Mouse (Mus musculus): ENCODE data around the gene Cdk5r2. TPM values are rescaled to one million over a fixed set of nuclear protein-coding genes. Genes with fewer than 3 reads are reported as not detected.
"Not testable (repeated sequence)": the region's sequence is repeated elsewhere in the genome, so short reads cannot be mapped to it uniquely, and the experiment has no call there.

Cdk5r2 gene
- total and polyA plus RNA-seq, 3 experiments: 0.06 to 0.07 TPM; not detected in 1

DNA sequence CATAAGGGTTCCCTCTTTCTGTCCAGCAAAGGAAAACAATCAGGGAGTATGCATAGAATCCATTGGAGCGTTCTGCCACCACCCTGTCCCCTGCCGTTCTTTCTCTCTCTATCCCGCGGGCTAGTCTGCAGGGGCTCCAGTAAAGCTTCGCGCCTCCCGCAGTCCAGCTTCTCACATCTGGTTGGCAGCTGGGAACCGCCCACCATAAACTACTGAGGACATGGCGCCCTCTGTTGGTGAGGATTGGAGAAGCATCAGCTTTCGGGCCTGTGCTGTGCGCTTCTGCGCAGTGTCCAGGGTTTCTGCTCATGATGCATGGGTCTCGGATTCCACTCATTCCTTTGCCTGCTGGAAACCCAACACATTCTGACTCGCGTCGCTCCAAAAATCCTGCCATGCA, 46.7 kb upstream of the Cdk5r2 start:
- H3K9ac ChIP-seq (ENCODE audit: low read depth, low read length): no peak overlapping the region
- no peaks in the 10 kb centered on the region for H3K36me3 ChIP-seq (ENCODE audit: control insufficient read depth, insufficient read depth, low read length)
- H3K27me3 ChIP-seq (ENCODE audit: control insufficient read depth, insufficient read depth, low read length): peaks cover 15% of the 10 kb centered on the region
- WGBS: under 1% methylated on average over 16 of the region's 16 CpGs
- intact Hi-C loops (cut with DNase I): no loop called here
- no peak overlapping the region for H3K27ac ChIP-seq
- no peaks in the 10 kb centered on the region; the same call in 1 of the 2 replicates for H3K4me1 ChIP-seq (ENCODE audit: control insufficient read depth, insufficient read depth, low read length)
- TF ChIP-seq EP300 (IDR thresholded peaks at IDR 0.05; ENCODE audit: insufficient read depth, low read depth, low read length) (peak; percentile 73), POLR2A (IDR thresholded peaks at IDR 0.05; ENCODE audit: insufficient read depth, low read depth, low read length) (no peak), CTCF (IDR thresholded peaks at IDR 0.05) (peak; percentile 94; the same call in 1 of the 2 replicates)
- no peaks in the 10 kb centered on the region for H3K79me2 ChIP-seq (replicated peaks; ENCODE audit: control insufficient read depth, insufficient read depth, low read length)
- H3K4me3 ChIP-seq: no peak overlapping the region
- peak; percentile 87 to 92 for DNase-seq

DNA sequence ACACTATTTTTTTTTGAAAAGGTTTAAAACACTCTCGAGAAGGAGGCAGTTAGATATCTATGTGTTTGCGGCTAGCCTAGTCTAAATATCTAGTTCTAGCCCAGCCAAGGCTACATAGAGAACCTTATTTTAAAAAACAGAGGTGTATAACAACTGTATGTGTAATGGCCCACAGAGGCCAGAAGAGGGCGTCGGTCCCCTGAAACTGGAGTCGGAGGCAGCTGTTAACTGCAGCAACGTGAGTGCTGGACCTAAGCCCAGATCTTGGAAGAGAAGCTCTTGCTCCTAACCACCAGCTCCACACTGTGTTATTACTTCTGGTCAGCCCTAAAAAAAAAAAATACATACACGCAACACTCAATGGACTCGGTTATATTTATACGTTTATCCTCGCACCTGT, 45.7 kb upstream of the Cdk5r2 start:
- Histone ChIP-seq H3K4me1 (ENCODE audit: control insufficient read depth, insufficient read depth, low read length) (no peaks in the 10 kb centered on the region), H3K36me3 (ENCODE audit: control insufficient read depth, insufficient read depth, low read length) (no peaks in the 10 kb centered on the region), H3K27me3 (ENCODE audit: control insufficient read depth, insufficient read depth, low read length) (peaks cover 10% of the 10 kb centered on the region), H3K27ac (no peak overlapping the region), H3K9ac (ENCODE audit: low read depth, low read length) (no peak overlapping the region), H3K79me2 (replicated peaks; ENCODE audit: control insufficient read depth, insufficient read depth, low read length) (no peaks in the 10 kb centered on the region), H3K4me3 (no peak overlapping the region)
- WGBS: 54% methylated on average over 10 of the region's 10 CpGs
- DNase-seq: no peak
- intact Hi-C loops (cut with DNase I): no loop called here
- TF ChIP-seq CTCF (IDR thresholded peaks at IDR 0.05): 0 out of 2 replicates have a peak, but pooled peaks have one; percentile 8
- no peak for TF ChIP-seq EP300 (IDR thresholded peaks at IDR 0.05; ENCODE audit: insufficient read depth, low read depth, low read length)
- TF ChIP-seq POLR2A (IDR thresholded peaks at IDR 0.05; ENCODE audit: insufficient read depth, low read depth, low read length): no peak

DNA sequence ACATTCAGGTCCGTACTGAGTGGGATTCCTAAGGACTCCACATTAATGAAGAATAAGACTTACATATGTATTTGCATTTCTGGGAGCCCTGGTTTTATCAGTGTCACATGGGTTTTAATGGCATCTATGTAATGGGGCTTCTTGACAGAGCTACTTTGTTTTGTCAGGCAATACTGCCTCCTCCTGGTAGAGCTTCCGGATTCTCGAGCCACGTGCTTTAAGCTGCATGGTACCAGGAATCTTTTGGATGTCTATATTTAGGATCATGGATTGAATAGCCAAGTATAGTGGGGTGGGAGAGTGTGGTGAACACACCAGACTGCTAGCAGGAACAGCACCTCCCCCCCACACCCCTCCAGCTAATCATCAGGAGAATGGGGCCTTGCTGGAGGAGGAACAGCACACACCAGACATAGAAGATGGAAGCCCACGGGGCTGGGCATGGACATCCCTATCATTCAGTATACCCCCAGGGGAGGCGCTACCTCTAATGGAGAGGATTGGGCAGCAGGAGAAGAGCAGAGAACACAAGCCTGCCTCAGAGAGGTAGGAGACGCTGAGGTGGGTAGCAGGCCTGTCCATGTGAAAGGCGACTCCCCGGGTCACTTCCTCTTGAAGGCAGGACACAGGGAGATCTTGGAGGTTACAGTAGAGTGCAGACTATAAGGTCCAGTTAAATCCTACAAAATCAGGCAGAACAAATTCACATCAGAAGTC, 39.6 kb upstream of the Cdk5r2 start:
- 71% methylated on average over 9 of the region's 9 CpGs for WGBS
- no peak for DNase-seq
- no peak for TF ChIP-seq EP300 (IDR thresholded peaks at IDR 0.05; ENCODE audit: insufficient read depth, low read depth, low read length)
- TF ChIP-seq POLR2A (IDR thresholded peaks at IDR 0.05; ENCODE audit: insufficient read depth, low read depth, low read length): no peak
- H3K27ac ChIP-seq: no peak overlapping the region
- H3K4me1 ChIP-seq (ENCODE audit: control insufficient read depth, insufficient read depth, low read length): peaks cover 3% of the 10 kb centered on the region; the same call in 1 of the 2 replicates
- no peaks in the 10 kb centered on the region for H3K27me3 ChIP-seq (ENCODE audit: control insufficient read depth, insufficient read depth, low read length)
- no peak overlapping the region for H3K4me3 ChIP-seq
- H3K79me2 ChIP-seq (replicated peaks; ENCODE audit: control insufficient read depth, insufficient read depth, low read length): no peaks in the 10 kb centered on the region
- intact Hi-C loops (cut with DNase I): no loop called here
- H3K9ac ChIP-seq (ENCODE audit: low read depth, low read length): no peak overlapping the region
- H3K36me3 ChIP-seq (ENCODE audit: control insufficient read depth, insufficient read depth, low read length): no peaks in the 10 kb centered on the region

DNA sequence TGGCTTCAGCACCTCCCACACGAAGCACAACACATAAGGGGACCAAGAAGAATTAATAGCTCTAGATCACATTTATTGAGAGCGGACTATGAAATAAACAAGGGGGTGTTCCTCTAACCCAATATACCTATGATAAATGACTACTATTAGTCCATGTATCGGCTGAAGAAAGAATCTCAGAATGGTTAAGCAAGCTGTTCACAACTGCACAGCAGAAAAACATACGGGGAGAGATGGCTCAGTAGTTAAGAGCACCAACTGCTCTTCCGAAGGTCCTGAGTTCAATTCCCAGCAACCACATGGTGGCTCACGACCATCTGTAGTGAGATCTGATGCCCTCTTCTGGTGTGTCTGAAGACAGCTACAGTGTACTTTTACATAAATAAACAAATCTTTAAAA, 38.8 kb upstream of the Cdk5r2 start:
- H3K27me3 ChIP-seq (ENCODE audit: control insufficient read depth, insufficient read depth, low read length); DNase-seq; intact Hi-C loops (cut with DNase I); H3K36me3 ChIP-seq (ENCODE audit: control insufficient read depth, insufficient read depth, low read length); H3K4me1 ChIP-seq (ENCODE audit: control insufficient read depth, insufficient read depth, low read length); H3K4me3 ChIP-seq; H3K9ac ChIP-seq (ENCODE audit: low read depth, low read length); H3K79me2 ChIP-seq (replicated peaks; ENCODE audit: control insufficient read depth, insufficient read depth, low read length); H3K27ac ChIP-seq: not testable (repeated sequence)
- WGBS: 90% methylated on average over 6 of the region's 6 CpGs

DNA sequence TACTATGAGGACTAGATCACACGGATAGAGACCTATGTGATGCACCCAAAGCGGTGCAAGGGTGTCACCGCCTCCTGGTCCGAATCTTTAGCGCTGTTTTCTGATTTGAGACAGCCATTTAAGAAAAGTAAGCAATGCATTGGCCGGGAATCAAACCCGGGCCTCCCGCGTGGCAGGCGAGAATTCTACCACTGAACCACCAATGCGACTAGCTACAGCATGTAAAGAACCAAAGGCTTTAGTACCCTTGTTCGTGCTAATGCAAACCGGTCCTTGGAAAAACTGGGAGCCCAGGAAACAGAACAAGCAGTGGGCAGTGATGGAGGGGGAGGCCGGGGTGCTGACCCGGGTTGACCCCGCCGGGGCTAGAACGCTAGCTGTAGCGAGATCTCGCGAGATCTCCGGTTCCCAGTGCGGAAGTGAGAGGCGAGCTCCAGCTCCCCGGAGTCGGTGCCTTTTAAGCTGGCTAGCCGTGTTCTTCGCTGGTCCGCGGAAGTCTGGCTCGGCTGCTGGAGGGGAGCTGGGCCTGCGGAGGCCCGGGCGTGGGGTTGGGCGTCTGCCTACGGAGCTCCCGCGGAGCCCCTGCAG, 38.0 kb upstream of the Cdk5r2 start:
- TF ChIP-seq POLR2A (IDR thresholded peaks at IDR 0.05; ENCODE audit: insufficient read depth, low read depth, low read length): peak; percentile 87
- no peak for TF ChIP-seq EP300 (IDR thresholded peaks at IDR 0.05; ENCODE audit: insufficient read depth, low read depth, low read length)
- Histone ChIP-seq H3K27me3 (ENCODE audit: control insufficient read depth, insufficient read depth, low read length) (no peaks in the 10 kb centered on the region), H3K79me2 (replicated peaks; ENCODE audit: control insufficient read depth, insufficient read depth, low read length) (no peaks in the 10 kb centered on the region), H3K27ac (peak overlapping the region; percentile 89), H3K9ac (ENCODE audit: low read depth, low read length) (peak overlapping the region; percentile 91), H3K4me1 (ENCODE audit: control insufficient read depth, insufficient read depth, low read length) (peaks cover 3% of the 10 kb centered on the region; the same call in 1 of the 2 replicates), H3K4me3 (peak overlapping the region; percentile 94), H3K36me3 (ENCODE audit: control insufficient read depth, insufficient read depth, low read length) (no peaks in the 10 kb centered on the region)
- peak; percentile 90 to 93 for DNase-seq
- intact Hi-C loops (cut with DNase I): no loop called here
- 5% methylated on average over 38 of the region's 38 CpGs for WGBS

DNA sequence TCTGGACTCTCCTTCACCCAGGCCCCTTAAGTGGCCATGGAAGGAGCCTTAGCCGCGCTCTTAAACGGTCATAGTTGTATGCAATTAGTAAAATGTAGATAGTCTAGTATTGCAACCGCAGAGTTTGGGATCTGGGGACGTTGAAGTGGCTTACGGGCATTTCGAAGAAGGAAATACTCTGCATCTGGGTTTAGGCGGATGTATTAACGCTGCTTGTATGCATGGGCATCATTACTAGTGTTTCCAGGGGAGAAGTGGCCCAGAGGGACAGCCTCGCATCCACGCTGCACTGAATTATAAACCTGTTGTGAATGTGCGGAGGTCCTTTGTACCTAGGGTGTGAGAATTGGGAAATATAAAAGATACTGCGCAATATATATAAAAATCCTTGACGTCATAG, 37.5 kb upstream of the Cdk5r2 start:
- Histone ChIP-seq H3K4me3 (peak overlapping the region; percentile 94), H3K4me1 (ENCODE audit: control insufficient read depth, insufficient read depth, low read length) (peaks cover 3% of the 10 kb centered on the region; the same call in 1 of the 2 replicates), H3K79me2 (replicated peaks; ENCODE audit: control insufficient read depth, insufficient read depth, low read length) (no peaks in the 10 kb centered on the region), H3K36me3 (ENCODE audit: control insufficient read depth, insufficient read depth, low read length) (no peaks in the 10 kb centered on the region), H3K27ac (peak overlapping the region; percentile 89), H3K9ac (ENCODE audit: low read depth, low read length) (peak overlapping the region; percentile 91), H3K27me3 (ENCODE audit: control insufficient read depth, insufficient read depth, low read length) (no peaks in the 10 kb centered on the region)
- intact Hi-C loops (cut with DNase I): no loop called here
- 13% methylated on average over 14 of the region's 14 CpGs for WGBS
- TF ChIP-seq CTCF (IDR thresholded peaks at IDR 0.05) (no peak), EP300 (IDR thresholded peaks at IDR 0.05; ENCODE audit: insufficient read depth, low read depth, low read length) (no peak), POLR2A (IDR thresholded peaks at IDR 0.05; ENCODE audit: insufficient read depth, low read depth, low read length) (no peak)
- DNase-seq: no peak

All from heart, adult 2 months (tissue).